Mouse (Mus musculus) bone marrow, adult 2 months (tissue): Measurements from ENCODE around the gene Hist1h2ba.

ENCODE experiments used
- CTCF ChIP-seq: fragments of 200-500 bp; IDR thresholded peaks from 2 replicates; pipeline ENCODE4 v1.5.1; 2011; ENCODE audit warnings: low read length, control low read depth; ENCODE audit not compliant: control insufficient read depth, insufficient read depth
- POLR2A ChIP-seq: fragments of 200-500 bp; IDR thresholded peaks from 2 replicates; pipeline ENCODE4 v1.6.1; 2011; ENCODE audit warnings: low read depth, mild to moderate bottlenecking, control low read depth, low read length, borderline replicate concordance; ENCODE audit not compliant: control insufficient read depth

DNA sequence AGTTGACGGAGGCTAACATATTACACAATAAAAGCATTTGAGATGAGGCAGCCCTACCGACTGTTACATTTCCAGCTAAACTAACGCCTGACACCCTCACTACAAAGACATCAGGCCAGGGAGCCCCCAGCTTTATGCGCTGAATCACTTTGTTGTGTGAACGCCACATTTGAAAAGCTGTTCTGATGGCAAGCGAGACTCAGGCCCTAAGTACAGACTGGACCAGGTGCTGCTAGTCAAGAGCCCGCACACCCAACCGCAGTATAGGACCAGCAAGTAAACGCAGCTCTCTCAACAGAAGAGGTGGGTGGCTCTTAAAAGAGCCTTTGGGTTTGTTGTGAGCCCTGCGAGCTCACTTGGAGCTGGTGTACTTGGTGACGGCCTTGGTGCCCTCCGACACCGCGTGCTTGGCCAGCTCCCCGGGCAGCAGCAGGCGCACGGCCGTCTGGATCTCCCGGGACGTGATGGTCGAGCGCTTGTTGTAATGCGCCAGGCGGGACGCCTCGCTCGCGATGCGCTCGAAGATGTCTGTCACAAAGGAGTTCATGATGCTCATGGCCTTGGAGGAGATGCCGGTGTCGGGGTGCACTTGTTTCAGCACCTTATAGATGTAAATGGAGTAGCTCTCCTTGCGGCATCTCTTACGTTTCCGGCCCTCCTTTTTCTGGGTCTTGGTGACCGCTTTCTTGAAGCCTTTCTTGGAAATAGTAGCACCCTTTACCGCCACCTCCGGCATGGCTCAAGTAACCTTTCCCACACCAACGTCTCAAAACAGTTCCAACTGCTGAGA, at the start of gene Hist1h2ba:
- TF ChIP-seq CTCF (no peak), POLR2A (no peak)
